Mouse (Mus musculus) liver, embryonic 16.5 days (tissue): ENCODE data around the gene Rtn4rl1. TPM values are rescaled to one million over a fixed set of nuclear protein-coding genes. Genes with fewer than 3 reads are reported as not detected.

ENCODE experiments used
- ATAC-seq: fragments of 200-750 bp; cut with Nextera tagmentation; 2 replicates; pipeline ENCODE4 v1.8.0; 2017; ENCODE audit warnings: low read depth, mild to moderate bottlenecking, moderate number of reproducible peaks, moderate library complexity
- H3K27ac ChIP-seq: fragments of 300-500 bp; sonication (generic); 2 replicates; pipeline ENCODE4 v1.5.1; 2014; ENCODE audit warnings: mild to moderate bottlenecking, low read length
- H3K27me3 ChIP-seq: fragments of 300-500 bp; sonication (generic); 2 replicates; pipeline ENCODE4 v1.6.1; 2014; ENCODE audit warnings: low read depth, low read length, mixed read lengths; ENCODE audit not compliant: control insufficient read depth, insufficient read depth
- H3K36me3 ChIP-seq: fragments of 300-500 bp; sonication (generic); 2 replicates; pipeline ENCODE4 v1.6.1; 2014; ENCODE audit warnings: mild to moderate bottlenecking; ENCODE audit not compliant: control insufficient read depth, insufficient read depth
- H3K4me1 ChIP-seq: fragments of 300-500 bp; sonication (generic); 2 replicates; pipeline ENCODE4 v1.6.1; 2014; ENCODE audit warnings: low read depth, low read length, mixed read lengths; ENCODE audit not compliant: control insufficient read depth
- H3K4me2 ChIP-seq: fragments of 300-500 bp; sonication (generic); 2 replicates; pipeline ENCODE4 v1.6.1; 2014; ENCODE audit warnings: low read depth, low read length, mixed read lengths
- H3K4me3 ChIP-seq: fragments of 300-500 bp; sonication (generic); 2 replicates; pipeline ENCODE4 v1.5.1; 2014; ENCODE audit warnings: low read depth, mild to moderate bottlenecking, low read length
- H3K9ac ChIP-seq: fragments of 300-500 bp; sonication (generic); 2 replicates; pipeline ENCODE4 v1.6.1; 2014; ENCODE audit warnings: low read depth, low read length
- H3K9me3 ChIP-seq: fragments of 300-500 bp; sonication (generic); replicated peaks from 2 replicates; pipeline ENCODE4 v1.6.1; 2016; ENCODE audit warnings: low read length; ENCODE audit not compliant: control insufficient read depth
- WGBS: fragments of 180-500 bp; shearing (Covaris S2); extraction: QIAGEN DNeasy Blood & Tissue Kit; methylation state at CpG from one replicate; pipeline ENCODE4 v1.1.7; 2014; ENCODE audit not compliant: insufficient replicate concordance; 5-methylcytosine and 5-hydroxymethylcytosine counted together
- microRNA counts: library from miRNA; unstranded; fragments of <30 nt; microRNA quantifications from one replicate; lab custom pipeline; 2016
- microRNA-seq: library from miRNA; unstranded; fragments of <30 nt; microRNA quantifications from one replicate; pipeline ENCODE4, GENCODE M21; 2016
- polyA plus RNA-seq: library from polyadenylated mRNA; unstranded; fragments of >200 nt; fragmentation: Nextera tagmentation; extraction: Ambion mirVana; gene quantifications from 2 replicates; pipeline ENCODE4 v1.2.1, GENCODE M21; 2015

Gene Rtn4rl1
- polyA plus RNA-seq, 1 experiment from 2014 or later = 0.44 TPM

GRCm38 (mm10) chr11:75304797-75305196 lies 111.2 kb downstream of the Rtn4rl1 start:
- Histone ChIP-seq H3K27me3 (no peaks in the 10 kb centered on the region), H3K9ac (no peak overlapping the region), H3K9me3 (no peaks in the 10 kb centered on the region), H3K4me1 (peaks cover 9% of the 10 kb centered on the region), H3K4me3 (no peak overlapping the region), H3K4me2 (no peak overlapping the region), H3K27ac (no peak overlapping the region), H3K36me3 (peaks cover 73% of the 10 kb centered on the region)
- WGBS = 47% methylated on average over 9 of the region's 9 CpGs
- ATAC-seq = no peak

- peaks cover 73% of the 10 kb centered on the region for H3K36me3 ChIP-seq
- WGBS = 83% methylated on average over 4 of the region's 4 CpGs
Observed at GRCm38 (mm10) chr11:75308650-75309049, 115.1 kb downstream of the Rtn4rl1 start.

GRCm38 (mm10) chr11:75310813-75311212 lies 117.2 kb downstream of the Rtn4rl1 start:
- Histone ChIP-seq H3K27me3 (no peaks in the 10 kb centered on the region), H3K4me2 (no peak overlapping the region), H3K4me3 (no peak overlapping the region), H3K9ac (no peak overlapping the region), H3K9me3 (no peaks in the 10 kb centered on the region), H3K4me1 (no peaks in the 10 kb centered on the region), H3K27ac (no peak overlapping the region), H3K36me3 (peaks cover 79% of the 10 kb centered on the region)
- 88% methylated on average over 8 of the region's 8 CpGs for WGBS
- no peak for ATAC-seq

More at GRCm38 (mm10) chr11:75308650-75309049, 115.1 kb downstream of the Rtn4rl1 start:
- no peak overlapping the region for H3K4me3 ChIP-seq
- no peak overlapping the region for H3K27ac ChIP-seq
- ATAC-seq = no peak
- H3K27me3 ChIP-seq = no peaks in the 10 kb centered on the region
- no peaks in the 10 kb centered on the region for H3K9me3 ChIP-seq
- no peak overlapping the region for H3K9ac ChIP-seq
- no peaks in the 10 kb centered on the region; the same call in 1 of the 2 replicates for H3K4me1 ChIP-seq
- H3K4me2 ChIP-seq = no peak overlapping the region

GRCm38 (mm10) chr11:75311751-75312150 lies 118.2 kb downstream of the Rtn4rl1 start:
- Histone ChIP-seq H3K27ac (no peak overlapping the region), H3K4me2 (no peak overlapping the region), H3K27me3 (no peaks in the 10 kb centered on the region), H3K36me3 (peaks cover 77% of the 10 kb centered on the region), H3K9ac (no peak overlapping the region), H3K9me3 (no peaks in the 10 kb centered on the region), H3K4me1 (no peaks in the 10 kb centered on the region), H3K4me3 (no peak overlapping the region)
- no peak for ATAC-seq
- WGBS = 89% methylated on average over 6 of the region's 6 CpGs

GRCm38 (mm10) chr11:75313834-75314233 lies 120.3 kb downstream of the Rtn4rl1 start:
- Histone ChIP-seq H3K4me3 (no peak overlapping the region), H3K9me3 (no peaks in the 10 kb centered on the region), H3K27ac (no peak overlapping the region), H3K4me2 (no peak overlapping the region), H3K36me3 (peaks cover 61% of the 10 kb centered on the region), H3K9ac (no peak overlapping the region), H3K4me1 (no peaks in the 10 kb centered on the region; the same call in 1 of the 2 replicates), H3K27me3 (no peaks in the 10 kb centered on the region)
- 30% methylated on average over 8 of the region's 8 CpGs for WGBS
- peak; percentile 56 for ATAC-seq

MicroRNAs within 50 kb of the gene (microRNA counts, 519-probe panel; counts per million panel counts)
- microRNA mmu-miR-132 (lab: Ali Mortazavi, UCI) (2,160 counts per million, percentile 35 among the panel's probes with 10 or more counts), microRNA mmu-miR-212 (lab: Ali Mortazavi, UCI) (60.7 counts per million)

Small RNAs within 50 kb of the gene (microRNA-seq; reads per million reads assigned to microRNA genes)
- gene Mir132 (129 reads per million, percentile 55 among the genes with 10 or more reads in this experiment), gene Mir212 (15.5 reads per million, percentile 33 among the genes with 10 or more reads in this experiment)

Other genes with a start within 250 kb of the Rtn4rl1 start
- gene Hic1, start 24.3 kb upstream of the Rtn4rl1 start, polyA plus RNA-seq = 0.44 and 1.0 TPM in 2 replicates
- 8.7 and 9.6 TPM in 2 replicates for gene Ovca2, start 14.9 kb upstream of the Rtn4rl1 start, polyA plus RNA-seq
- gene Dph1, start 2.5 kb upstream of the Rtn4rl1 start, polyA plus RNA-seq = 9.1 and 10.6 TPM in 2 replicates
- 78.6 and 82.2 TPM in 2 replicates for gene Rpa1, start 154.5 kb downstream of the Rtn4rl1 start, polyA plus RNA-seq
- gene Smyd4, start 154.7 kb downstream of the Rtn4rl1 start, polyA plus RNA-seq = 4.0 and 4.6 TPM in 2 replicates
- gene Serpinf1, start 228.9 kb downstream of the Rtn4rl1 start, polyA plus RNA-seq = 363 and 402 TPM in 2 replicates
- gene Serpinf2, start 245.8 kb downstream of the Rtn4rl1 start, polyA plus RNA-seq = 753 and 817 TPM in 2 replicates